11 mouse cellular contexts compared by ENCODE assay signal in genomic region chr2:9875220-9875619, GRCm38 (mm10). TPM values are rescaled to one million over a fixed set of nuclear protein-coding genes. Genes with fewer than 3 reads are reported as not detected.
DNase-seq lines count a peak whose midpoint lies in the region; ATAC-seq and TF ChIP-seq lines count a peak whose summit lies in the region.
"Had no signal": no experiment of that assay in that cellular context is flagged by ENCODE, and none has a peak within 500 bp of the region (broad histone marks: within the 10 kb centered on the region; RNA-seq: fewer than 3 reads in every experiment).

No protein-coding gene starts in this region.

- peak overlapping the region; percentile 95 for H3K4me2 ChIP-seq in heart, embryonic 14.5 days (ENCODE audit: low read length)
- H3K4me2 ChIP-seq in hindbrain, embryonic 14.5 days (replicated peaks), result peak overlapping the region; percentile 53
- H3K4me2 ChIP-seq in midbrain, embryonic 13.5 days (replicated peaks), result peak overlapping the region; percentile 68

- intact Hi-C loops in heart, adult 2 months (cut with DNase I), result loop anchor here (5.0 kb wide), 2 partner anchors 248 to 328 kb away; no protein-coding TSS in a partner anchor

- peak overlapping the region in 1 of 2 experiments; percentile 15; a peak in 1 of 4 replicates for H3K4me3 ChIP-seq in heart, embryonic 14.5 days (ENCODE audit: control insufficient read depth in 1 of 2, insufficient read depth in 1 of 2, low read depth in 1 of 2, low read length in 2 of 2)
- H3K4me3 ChIP-seq in heart, adult 2 months, result no peak overlapping the region
- peak overlapping the region; percentile 30 for H3K4me3 ChIP-seq in hindbrain, embryonic 14.5 days (replicated peaks; ENCODE audit: low read length)
- H3K4me3 ChIP-seq in midbrain, embryonic 13.5 days (replicated peaks), result peak overlapping the region; percentile 48

- H3K27me3 ChIP-seq in heart, embryonic 14.5 days (ENCODE audit: control insufficient read depth, insufficient read depth, low read length), result peaks cover 54% of the 10 kb centered on the region
- peaks cover 9% of the 10 kb centered on the region for H3K27me3 ChIP-seq in heart, adult 2 months (ENCODE audit: control insufficient read depth, insufficient read depth, low read length)
- H3K27me3 ChIP-seq in hindbrain, embryonic 14.5 days (ENCODE audit: control insufficient read depth, insufficient read depth, low read length), result peaks cover 88% of the 10 kb centered on the region
- H3K27me3 ChIP-seq in midbrain, embryonic 13.5 days, result peaks cover 99% of the 10 kb centered on the region

- H3K4me1 ChIP-seq in heart, embryonic 14.5 days (ENCODE audit: control insufficient read depth in 2 of 2, insufficient read depth in 2 of 2, low read length in 2 of 2), result peaks cover 13 to 18% of the 10 kb centered on the region in 2 experiments
- no peaks in the 10 kb centered on the region for H3K4me1 ChIP-seq in heart, adult 2 months (ENCODE audit: control insufficient read depth, insufficient read depth, low read length)
- H3K4me1 ChIP-seq in hindbrain, embryonic 14.5 days (replicated peaks; ENCODE audit: control insufficient read depth, insufficient read depth, low read length), result peaks cover 6% of the 10 kb centered on the region; the same call in 1 of the 2 replicates
- peaks cover 40% of the 10 kb centered on the region for H3K4me1 ChIP-seq in midbrain, embryonic 13.5 days (replicated peaks)

- no peak for DNase-seq in heart, adult 2 months
- DNase-seq in embryo, embryonic 10.5 days (ENCODE audit: low spot score), result peak; percentile 58
- DNase-seq in hindbrain, embryonic 14.5 days (ENCODE audit: low spot score), result no peak
- DNase-seq in gastrocnemius, postnatal 4 days (ENCODE audit: low spot score in 2 of 2), result no peak
- no peak for DNase-seq in layer of hippocampus, adult 9-11 months

- H3K9ac ChIP-seq in heart, embryonic 14.5 days (ENCODE audit: low read length), result no peak overlapping the region
- H3K9ac ChIP-seq in heart, adult 2 months (ENCODE audit: low read depth, low read length), result no peak overlapping the region
- peak overlapping the region; percentile 44; the same call in 1 of the 2 replicates for H3K9ac ChIP-seq in hindbrain, embryonic 14.5 days
- peak overlapping the region; percentile 80 for H3K9ac ChIP-seq in midbrain, embryonic 13.5 days (replicated peaks)
- H3K9ac ChIP-seq: stomach, embryonic 15.5 days had no signal

- TF ChIP-seq EP300 in heart, adult 2 months (IDR thresholded peaks at IDR 0.05; ENCODE audit: insufficient read depth, low read depth, low read length), result no peak

- no peak for TF ChIP-seq CTCF in heart, adult 2 months (IDR thresholded peaks at IDR 0.05)

- H3K79me2 ChIP-seq in heart, adult 2 months (replicated peaks; ENCODE audit: control insufficient read depth, insufficient read depth, low read length), result no peaks in the 10 kb centered on the region

- ATAC-seq in heart, embryonic 14.5 days (ENCODE audit: insufficient number of reproducible peaks, insufficient read depth, low FRiP score, low read depth), result no peak
- ATAC-seq in hindbrain, embryonic 14.5 days (ENCODE audit: low FRiP score), result no peak
- no peak for ATAC-seq in midbrain, embryonic 13.5 days
- ATAC-seq in granulocyte monocyte progenitor cell, adult 5-6 weeks (replicated peaks; ENCODE audit: poor library complexity, severe bottlenecking), result no peak

- H3K27ac ChIP-seq in heart, embryonic 14.5 days (replicated peaks in 1 of 2; ENCODE audit: control insufficient read depth in 1 of 2, insufficient read depth in 1 of 2, low read depth in 2 of 2, low read length in 2 of 2), result no peak overlapping the region
- no peak overlapping the region for H3K27ac ChIP-seq in heart, adult 2 months
- peak overlapping the region; percentile 61; the same call in 1 of the 2 replicates for H3K27ac ChIP-seq in hindbrain, embryonic 14.5 days
- peak overlapping the region; percentile 86 for H3K27ac ChIP-seq in midbrain, embryonic 13.5 days
- H3K27ac ChIP-seq: stomach, embryonic 15.5 days had no signal

- H3K36me3 ChIP-seq in heart, embryonic 14.5 days (ENCODE audit: control insufficient read depth, insufficient read depth, low read length), result no peaks in the 10 kb centered on the region
- H3K36me3 ChIP-seq in heart, adult 2 months (ENCODE audit: control insufficient read depth, insufficient read depth, low read length), result no peaks in the 10 kb centered on the region
- H3K36me3 ChIP-seq in hindbrain, embryonic 14.5 days (replicated peaks; ENCODE audit: control insufficient read depth, insufficient read depth), result no peaks in the 10 kb centered on the region
- H3K36me3 ChIP-seq in midbrain, embryonic 13.5 days, result no peaks in the 10 kb centered on the region; the same call in 1 of the 2 replicates
- H3K36me3 ChIP-seq: stomach, embryonic 15.5 days had no signal

- WGBS in heart, embryonic 14.5 days, result 11% methylated on average over 4 of the region's 4 CpGs
- 63% methylated on average over 4 of the region's 4 CpGs for WGBS in heart, adult 2 months
- WGBS in hindbrain, embryonic 14.5 days, result 2% methylated on average over 4 of the region's 4 CpGs
- WGBS in midbrain, embryonic 13.5 days, result 5% methylated on average over 4 of the region's 4 CpGs

- H3K9me3 ChIP-seq in heart, embryonic 14.5 days (ENCODE audit: control insufficient read depth, low read length), result no peaks in the 10 kb centered on the region
- no peaks in the 10 kb centered on the region for H3K9me3 ChIP-seq in hindbrain, embryonic 14.5 days (ENCODE audit: control insufficient read depth, low read length)
- no peaks in the 10 kb centered on the region for H3K9me3 ChIP-seq in midbrain, embryonic 13.5 days
- H3K9me3 ChIP-seq: stomach, embryonic 15.5 days had no signal

- no peak for TF ChIP-seq POLR2A in heart, adult 2 months (IDR thresholded peaks at IDR 0.05; ENCODE audit: insufficient read depth, low read depth, low read length)

RNA-seq across cellular contexts. Expression of gene 4930412O13Rik, which starts 5.8 kb away (rescaled TPM):
- 0.57 TPM in 1 of 2 replicates, not detected in the other for polyA plus RNA-seq in heart, embryonic 14.5 days (2014; fragmentation: Nextera tagmentation; extraction: Ambion mirVana)
- total RNA-seq in heart, adult 2 months (2021), result not detected
- not detected in 2 replicates for polyA plus RNA-seq in heart, adult 2 months (2012; rRNA removed)
- polyA plus RNA-seq in hindbrain, embryonic 14.5 days (2014; fragmentation: Nextera tagmentation; extraction: Ambion mirVana), result 0.36 and 0.52 TPM in 2 replicates
- 1.7 and 3.9 TPM in 2 replicates for polyA plus RNA-seq in midbrain, embryonic 13.5 days (2015; fragmentation: Nextera tagmentation; extraction: Ambion mirVana)
- total RNA-seq in gastrocnemius, postnatal 4 days (2021), result not detected
- total RNA-seq in granulocyte monocyte progenitor cell, adult 5-6 weeks (2014; fragmentation: Nextera tagmentation), result not detected in 2 replicates
- not detected in 2 replicates for total RNA-seq in granulocyte monocyte progenitor cell, adult 5-6 weeks (2017)
- total RNA-seq: hematopoietic stem cell, adult 5-6 weeks; layer of hippocampus, postnatal 25 days had no signal
- polyA plus RNA-seq: stomach, embryonic 15.5 days had no signal

RNA-seq across cellular contexts. Expression of gene 9230102O04Rik, which starts 14.1 kb away (rescaled TPM):
- not detected in 2 replicates for polyA plus RNA-seq in heart, embryonic 14.5 days (2014; fragmentation: Nextera tagmentation; extraction: Ambion mirVana)
- total RNA-seq in heart, adult 2 months (2021), result not detected
- polyA plus RNA-seq in heart, adult 2 months (2012; rRNA removed), result not detected in 2 replicates
- 1.1 and 1.2 TPM in 2 replicates for polyA plus RNA-seq in hindbrain, embryonic 14.5 days (2014; fragmentation: Nextera tagmentation; extraction: Ambion mirVana)
- 3.5 and 5.3 TPM in 2 replicates for polyA plus RNA-seq in midbrain, embryonic 13.5 days (2015; fragmentation: Nextera tagmentation; extraction: Ambion mirVana)
- not detected for total RNA-seq in gastrocnemius, postnatal 4 days (2021)
- total RNA-seq in granulocyte monocyte progenitor cell, adult 5-6 weeks (2014; fragmentation: Nextera tagmentation), result not detected in 2 replicates
- not detected in 2 replicates for total RNA-seq in granulocyte monocyte progenitor cell, adult 5-6 weeks (2017)
- total RNA-seq: hematopoietic stem cell, adult 5-6 weeks; layer of hippocampus, postnatal 25 days had no signal
- polyA plus RNA-seq: stomach, embryonic 15.5 days had no signal

RNA-seq across cellular contexts. Expression of gene Gata3, which starts 14.6 kb away (rescaled TPM):
- 2.4 and 3.1 TPM in 2 replicates for polyA plus RNA-seq in heart, embryonic 14.5 days (2014; fragmentation: Nextera tagmentation; extraction: Ambion mirVana)
- total RNA-seq in heart, adult 2 months (2021), result under 1 TPM; 0.59 to 0.91 TPM
- polyA plus RNA-seq in heart, adult 2 months (2012; rRNA removed), result 0.32 and 0.57 TPM in 2 replicates
- 28.2 and 29.0 TPM in 2 replicates for polyA plus RNA-seq in hindbrain, embryonic 14.5 days (2014; fragmentation: Nextera tagmentation; extraction: Ambion mirVana)
- 94.8 and 119 TPM in 2 replicates for polyA plus RNA-seq in midbrain, embryonic 13.5 days (2015; fragmentation: Nextera tagmentation; extraction: Ambion mirVana)
- 1 to 10 TPM in 1 of 2 experiments, under 1 TPM in 1; 0.65 to 1.9 TPM for total RNA-seq in gastrocnemius, postnatal 4 days (2021)
- total RNA-seq in granulocyte monocyte progenitor cell, adult 5-6 weeks (2014; fragmentation: Nextera tagmentation), result 17.0 TPM in 1 of 2 replicates, not detected in the other
- total RNA-seq in granulocyte monocyte progenitor cell, adult 5-6 weeks (2017), result not detected in 2 replicates
- total RNA-seq: layer of hippocampus, postnatal 25 days had no signal

Comparison
In these comparisons a context has a peak if more than half of its experiments do, and no peak if none do; other contexts are left out.
1. H3K27ac ChIP-seq: peak in hindbrain, embryonic 14.5 days (single experiment) and midbrain, embryonic 13.5 days (single experiment); none in heart, embryonic 14.5 days (0 of 2) and heart, adult 2 months (single experiment).
2. H3K9ac ChIP-seq: peak in hindbrain, embryonic 14.5 days (single experiment) and midbrain, embryonic 13.5 days (single experiment); none in heart, embryonic 14.5 days (single experiment) and heart, adult 2 months (single experiment).
3. Peak in every context shown above with its lines, with median percentiles within 50 percentile points of each other: H3K4me2 ChIP-seq.